Mouse (Mus musculus) MEL (cell line): ENCODE results near the gene Arfip1. TPM values are rescaled to one million over a fixed set of nuclear protein-coding genes. Genes with fewer than 3 reads are reported as not detected.

Experiments used
- DNase-seq: peaks from one replicate; pipeline ENCODE4 v3.0.0; 2011; ENCODE audit warnings: low read depth, low spot score
- H3K27ac ChIP-seq: 2 replicates; pipeline ENCODE4 v1.5.1; 2012; ENCODE audit warnings: low read depth, mild to moderate bottlenecking, control low read depth, low read length, moderate library complexity; ENCODE audit not compliant: control insufficient read depth
- H3K27me3 ChIP-seq, 2 experiments: fragments of 150-350 bp in 1 of 2; sonication (generic) in 1 of 2; 2 replicates each; pipeline ENCODE4 v1.6.1; 2012; ENCODE audit warnings: low read length in 2 of 2, mild to moderate bottlenecking in 2 of 2, improper control_type of control experiment in 1 of 2, moderate library complexity in 1 of 2; ENCODE audit not compliant: insufficient read depth in 2 of 2, control insufficient read depth in 1 of 2
- H3K36me3 ChIP-seq, 2 experiments: 2 replicates each; pipeline ENCODE4 v1.6.1; 2012 to 2014; ENCODE audit warnings: low read length in 2 of 2, improper control_type of control experiment in 1 of 2, inconsistent platforms in 1 of 2, mild to moderate bottlenecking in 1 of 2; ENCODE audit not compliant: insufficient read depth in 2 of 2, control insufficient read depth in 1 of 2
- H3K4me1 ChIP-seq, 2 experiments: fragments of 150-350 bp in 1 of 2; sonication (generic) in 1 of 2; 2 replicates each; pipeline ENCODE4 v1.6.1; 2012; ENCODE audit warnings: low read length in 2 of 2, improper control_type of control experiment in 1 of 2, mild to moderate bottlenecking in 1 of 2; ENCODE audit not compliant: insufficient read depth in 2 of 2, control insufficient read depth in 1 of 2
- H3K4me3 ChIP-seq, 2 experiments: fragments of 150-350 bp in 1 of 2; sonication (generic) in 1 of 2; 2 replicates each; pipeline ENCODE4 v1.5.1; 2012; ENCODE audit warnings: low read depth in 2 of 2, low read length in 2 of 2, mild to moderate bottlenecking in 2 of 2, moderate library complexity in 2 of 2, control low read depth in 1 of 2, improper control_type of control experiment in 1 of 2; ENCODE audit not compliant: control insufficient read depth in 1 of 2, insufficient read depth in 1 of 2
- H3K79me2 ChIP-seq: 2 replicates; pipeline ENCODE4 v1.6.1; 2012; ENCODE audit warnings: mild to moderate bottlenecking, low read length, moderate library complexity; ENCODE audit not compliant: control insufficient read depth, poor library complexity, insufficient read depth
- H3K9ac ChIP-seq: 2 replicates; pipeline ENCODE4 v1.6.1; 2012; ENCODE audit warnings: low read depth, mild to moderate bottlenecking, control low read depth, low read length, moderate library complexity; ENCODE audit not compliant: control insufficient read depth, poor library complexity, severe bottlenecking
- H3K9me3 ChIP-seq: fragments of 150-350 bp; sonication (generic); replicated peaks from 2 replicates; pipeline ENCODE4 v1.6.1; 2012; ENCODE audit warnings: mild to moderate bottlenecking, low read length, improper control_type of control experiment, moderate library complexity; ENCODE audit not compliant: insufficient read depth
- BHLHE40 ChIP-seq: IDR thresholded peaks from 2 replicates; pipeline ENCODE4 v1.6.1; 2012; ENCODE audit warnings: low read depth, mild to moderate bottlenecking, inconsistent platforms, low read length, improper control_type of control experiment, borderline replicate concordance
- CHD1 ChIP-seq: IDR thresholded peaks from 2 replicates; pipeline ENCODE4 v1.6.1; 2012; ENCODE audit warnings: low read depth, mild to moderate bottlenecking, inconsistent platforms, low read length, improper control_type of control experiment
- CHD2 ChIP-seq: IDR thresholded peaks from 2 replicates; pipeline ENCODE4 v1.6.1; 2011; ENCODE audit warnings: low read length, improper control_type of control experiment
- CTCF ChIP-seq, 3 experiments: IDR thresholded peaks in 2 of 3; conservative IDR thresholded peaks in 1 of 3; 2 replicates each; pipeline ENCODE4 v1.5.1; 2011 to 2012; ENCODE audit warnings: low read length in 3 of 3, low read depth in 2 of 3, mild to moderate bottlenecking in 2 of 3, improper control_type of control experiment in 1 of 3, inconsistent platforms in 1 of 3, mixed read lengths in 1 of 3, moderate library complexity in 1 of 3; ENCODE audit not compliant: control insufficient read depth in 1 of 3, insufficient read depth in 1 of 3, poor library complexity in 1 of 3, severe bottlenecking in 1 of 3
- E2F4 ChIP-seq: IDR thresholded peaks from 2 replicates; pipeline ENCODE4 v1.6.1; 2011; ENCODE audit warnings: low read depth, low read length, improper control_type of control experiment, borderline replicate concordance
- ELF1 ChIP-seq: IDR thresholded peaks from 2 replicates; pipeline ENCODE4 v1.6.1; 2014; ENCODE audit warnings: low read depth, mild to moderate bottlenecking, inconsistent platforms, low read length, improper control_type of control experiment, moderate library complexity
- EP300 ChIP-seq, 2 experiments: IDR thresholded peaks; 2 replicates each; pipeline ENCODE4 v1.6.1; 2011; ENCODE audit warnings: improper control_type of control experiment in 2 of 2, low read length in 2 of 2, low read depth in 1 of 2, mild to moderate bottlenecking in 1 of 2
- ETS1 ChIP-seq: IDR thresholded peaks from 2 replicates; pipeline ENCODE4 v1.6.1; 2012; ENCODE audit warnings: low read depth, mild to moderate bottlenecking, inconsistent platforms, low read length, improper control_type of control experiment, moderate library complexity
- GABPA ChIP-seq: IDR thresholded peaks from 2 replicates; pipeline ENCODE4 v1.6.1; 2012; ENCODE audit warnings: low read depth, mild to moderate bottlenecking, inconsistent platforms, low read length, improper control_type of control experiment, moderate library complexity
- GATA1 ChIP-seq: IDR thresholded peaks from 2 replicates; pipeline ENCODE4 v1.6.1; 2011; ENCODE audit warnings: low read depth, low read length, improper control_type of control experiment
- HCFC1 ChIP-seq: IDR thresholded peaks from 2 replicates; pipeline ENCODE4 v1.6.1; 2012; ENCODE audit warnings: low read depth, mild to moderate bottlenecking, inconsistent platforms, low read length, improper control_type of control experiment, moderate library complexity
- JUND ChIP-seq: IDR thresholded peaks from 2 replicates; pipeline ENCODE4 v1.6.1; 2011; ENCODE audit warnings: low read depth, mild to moderate bottlenecking, improper control_type of control experiment, low read length
- KAT2A ChIP-seq: conservative IDR thresholded peaks from 2 replicates; pipeline ENCODE4 v1.6.1; 2012; ENCODE audit warnings: low read depth, low read length, improper control_type of control experiment, inconsistent platforms
- MAFK ChIP-seq: IDR thresholded peaks from 2 replicates; pipeline ENCODE4 v1.6.1; 2011; ENCODE audit warnings: low read depth, mild to moderate bottlenecking, low read length, improper control_type of control experiment, borderline replicate concordance
- MAZ ChIP-seq: IDR thresholded peaks from 2 replicates; pipeline ENCODE4 v1.6.1; 2012; ENCODE audit warnings: low read depth, mild to moderate bottlenecking, inconsistent platforms, low read length, improper control_type of control experiment
- MEF2A ChIP-seq: IDR thresholded peaks from 2 replicates; pipeline ENCODE4 v1.6.1; 2014; ENCODE audit warnings: low read depth, mild to moderate bottlenecking, inconsistent platforms, low read length, improper control_type of control experiment; ENCODE audit not compliant: poor library complexity, insufficient replicate concordance, severe bottlenecking; ENCODE audit errors: extremely low read depth
- MYB ChIP-seq: IDR thresholded peaks from 2 replicates; pipeline ENCODE4 v1.6.1; 2011; ENCODE audit warnings: mild to moderate bottlenecking, low read depth, low read length, improper control_type of control experiment
- MYC ChIP-seq: IDR thresholded peaks from 2 replicates; pipeline ENCODE4 v1.6.1; 2011; ENCODE audit warnings: low read depth, mild to moderate bottlenecking, low read length, improper control_type of control experiment, moderate library complexity
- NELFE ChIP-seq: IDR thresholded peaks from 2 replicates; pipeline ENCODE4 v1.6.1; 2011; ENCODE audit warnings: low read depth, low read length, improper control_type of control experiment
- POLR2A ChIP-seq, 2 experiments: IDR thresholded peaks; 2 replicates each; pipeline ENCODE4 v1.6.1; 2011 to 2012; ENCODE audit warnings: low read length in 2 of 2, mild to moderate bottlenecking in 2 of 2, control low read depth in 1 of 2, improper control_type of control experiment in 1 of 2, low read depth in 1 of 2, moderate library complexity in 1 of 2; ENCODE audit not compliant: control insufficient read depth in 1 of 2, insufficient read depth in 1 of 2, poor library complexity in 1 of 2
- POLR2AphosphoS2 ChIP-seq: IDR thresholded peaks from 2 replicates; pipeline ENCODE4 v1.6.1; 2011; ENCODE audit warnings: low read length, improper control_type of control experiment
- RAD21 ChIP-seq: IDR thresholded peaks from 2 replicates; pipeline ENCODE4 v1.6.1; 2011; ENCODE audit warnings: mild to moderate bottlenecking, low read depth, low read length, improper control_type of control experiment
- RCOR1 ChIP-seq: IDR thresholded peaks from 2 replicates; pipeline ENCODE4 v1.6.1; 2012; ENCODE audit warnings: low read depth, mild to moderate bottlenecking, inconsistent platforms, low read length, improper control_type of control experiment
- SIN3A ChIP-seq: IDR thresholded peaks from 2 replicates; pipeline ENCODE4 v1.6.1; 2012; ENCODE audit warnings: low read length, improper control_type of control experiment, inconsistent platforms
- SMC3 ChIP-seq: IDR thresholded peaks from 2 replicates; pipeline ENCODE4 v1.6.1; 2011; ENCODE audit warnings: low read depth, low read length, improper control_type of control experiment
- TAL1 ChIP-seq: IDR thresholded peaks from 2 replicates; pipeline ENCODE4 v1.6.1; 2012; ENCODE audit warnings: mild to moderate bottlenecking, inconsistent platforms, low read length, moderate library complexity, mixed read lengths
- TBP ChIP-seq: IDR thresholded peaks from 2 replicates; pipeline ENCODE4 v1.8.0; 2011; ENCODE audit warnings: low read depth, low read length, improper control_type of control experiment
- TCF12 ChIP-seq: IDR thresholded peaks from 2 replicates; pipeline ENCODE4 v1.6.1; 2014; ENCODE audit warnings: low read depth, mild to moderate bottlenecking, inconsistent platforms, low read length, improper control_type of control experiment, moderate library complexity
- UBTF ChIP-seq: IDR thresholded peaks from 2 replicates; pipeline ENCODE4 v1.6.1; 2012; ENCODE audit warnings: low read depth, mild to moderate bottlenecking, inconsistent platforms, low read length, improper control_type of control experiment, moderate library complexity, borderline replicate concordance; ENCODE audit not compliant: insufficient read depth
- USF1 ChIP-seq: IDR thresholded peaks from 2 replicates; pipeline ENCODE4 v1.6.1; 2014; ENCODE audit warnings: low read depth, mild to moderate bottlenecking, inconsistent platforms, low read length, improper control_type of control experiment, moderate library complexity
- USF2 ChIP-seq, 2 experiments: IDR thresholded peaks; 2 replicates each; pipeline ENCODE4 v1.6.1; 2011 to 2012; ENCODE audit warnings: improper control_type of control experiment in 2 of 2, low read length in 2 of 2, borderline replicate concordance in 1 of 2, inconsistent platforms in 1 of 2, low read depth in 1 of 2, mild to moderate bottlenecking in 1 of 2; ENCODE audit not compliant: insufficient read depth in 1 of 2
- ZC3H11A ChIP-seq: IDR thresholded peaks from 2 replicates; pipeline ENCODE4 v1.6.1; 2012; ENCODE audit warnings: low read depth, mild to moderate bottlenecking, inconsistent platforms, low read length, improper control_type of control experiment
- ZKSCAN1 ChIP-seq: IDR thresholded peaks from 2 replicates; pipeline ENCODE4 v1.6.1; 2012; ENCODE audit warnings: low read depth, mild to moderate bottlenecking, inconsistent platforms, low read length, improper control_type of control experiment, moderate library complexity
- ZMIZ1 ChIP-seq: IDR thresholded peaks from 2 replicates; pipeline ENCODE4 v1.6.1; 2012; ENCODE audit warnings: low read depth, mild to moderate bottlenecking, inconsistent platforms, low read length, improper control_type of control experiment, moderate library complexity
- ZNF384 ChIP-seq: IDR thresholded peaks from 2 replicates; pipeline ENCODE4 v1.6.1; 2012; ENCODE audit warnings: low read depth, mild to moderate bottlenecking, inconsistent platforms, low read length, improper control_type of control experiment
- polyA plus RNA-seq, 2 experiments: library from polyadenylated mRNA; stranded (reverse) in 1 of 2; unstranded in 1 of 2; fragments of >175 nt in 1 of 2; fragments of >200 nt in 1 of 2; gene quantifications; 2 replicates each; pipeline versions ENCODE4 v1.2.1 to v1.2.4; 2012; ENCODE audit warnings: low replicate concordance in 2 of 2, low read depth in 1 of 2; ENCODE audit not compliant: insufficient read length in 2 of 2, insufficient read depth in 1 of 2, missing spikeins in 1 of 2
- total RNA-seq: library from RNA; depleted of rRNA; stranded (reverse); fragments of 300-350 nt; gene quantifications from 2 replicates; pipeline ENCODE4 v1.2.3, GENCODE M21; 2012

The Arfip1 gene
- total and polyA plus RNA-seq, 3 experiments, result 12.5 to 15.4 TPM; not detected in 1

DNA sequence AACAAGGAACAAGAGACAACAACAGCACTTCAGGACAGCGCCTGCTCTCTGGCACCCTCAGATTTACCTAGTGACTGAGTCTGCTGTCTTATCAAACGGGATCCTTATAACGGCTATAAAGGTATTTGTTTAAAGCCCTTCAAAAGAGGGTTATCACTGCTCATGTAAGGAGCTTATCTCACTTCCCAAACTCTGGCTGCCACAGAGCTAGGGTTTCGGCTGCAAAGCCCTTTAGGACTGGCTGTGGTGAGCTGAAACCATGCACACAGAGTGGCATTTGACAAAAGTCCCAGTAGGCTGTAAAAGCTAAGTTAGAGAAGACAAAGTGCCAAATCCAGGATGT lies 114.3 kb downstream of the Arfip1 start (continued):
- no peak for TF ChIP-seq ZKSCAN1
- TF ChIP-seq, all 39 proteins: peak for 8

DNA sequence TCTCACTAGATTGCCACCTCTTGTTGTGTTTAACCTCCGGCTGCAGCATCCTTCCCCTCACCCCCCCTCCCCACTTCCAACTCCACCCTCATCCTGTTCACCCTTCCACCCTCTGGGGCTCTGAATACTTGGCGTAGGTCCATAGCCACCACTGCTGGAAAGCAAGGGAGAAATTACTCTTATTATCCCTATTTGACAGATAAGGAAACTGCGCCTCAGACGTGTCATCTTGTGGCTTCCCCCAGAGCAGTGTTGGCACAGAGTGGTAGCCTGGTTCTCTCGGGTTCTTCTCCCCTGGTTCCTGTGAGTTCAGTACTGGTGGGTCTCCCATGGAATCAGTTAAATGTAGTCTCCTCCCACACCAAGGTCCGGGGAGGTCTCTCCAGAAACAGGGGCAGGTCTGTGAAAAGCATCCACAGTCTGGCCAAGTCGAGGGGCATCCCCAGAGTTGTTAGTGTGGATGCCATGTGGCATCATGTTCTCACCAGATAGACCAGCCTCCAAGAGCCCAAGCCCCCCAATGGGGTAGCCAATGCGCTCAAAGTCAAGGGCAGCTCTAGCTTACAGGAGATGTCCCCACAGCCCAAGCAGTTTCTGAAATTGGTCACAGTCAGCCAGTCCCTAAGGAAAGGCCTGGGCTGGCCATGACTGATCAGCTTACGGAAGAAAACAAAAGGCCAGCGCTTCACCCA lies 114.9 kb downstream of the Arfip1 start:
- peak overlapping the region; percentile 17; the same call in 1 of the 2 replicates for H3K9ac ChIP-seq
- H3K4me3 ChIP-seq, result peak overlapping the region; percentile 8 to 16
- H3K27ac ChIP-seq, result peak overlapping the region; percentile 67
- H3K27me3 ChIP-seq, result no peaks in the 10 kb centered on the region
- H3K79me2 ChIP-seq, result no peaks in the 10 kb centered on the region
- peaks cover 0 to 47% of the 10 kb centered on the region in 2 experiments; a peak in 2 of 4 replicates for H3K36me3 ChIP-seq
- peaks cover 23 to 54% of the 10 kb centered on the region in 2 experiments for H3K4me1 ChIP-seq
- DNase-seq, result peak; percentile 79
- no peaks in the 10 kb centered on the region for H3K9me3 ChIP-seq
- TF ChIP-seq TBP, result no peak
- TF ChIP-seq USF2 (IDR thresholded peaks at IDR 0.05; ENCODE audit: borderline replicate concordance in 1 of 2, insufficient read depth in 1 of 2, low read depth in 1 of 2, low read length in 2 of 2), result no peak
- peak; percentile 47; the same call in 1 of the 2 replicates for TF ChIP-seq MAZ
- TF ChIP-seq CHD2, result no peak
- no peak for TF ChIP-seq CHD1
- TF ChIP-seq USF1, result no peak
- no peak for TF ChIP-seq HCFC1
- peak; percentile 51 for TF ChIP-seq GATA1
- no peak for TF ChIP-seq E2F4
- peak; percentile 89 for TF ChIP-seq ETS1
- no peak for TF ChIP-seq MYB
- no peak for TF ChIP-seq ZNF384
- no peak for TF ChIP-seq POLR2AphosphoS2
- TF ChIP-seq NELFE, result 0 out of 2 replicates have a peak, but pooled peaks have one; percentile 25
- peak; percentile 50 to 65; a peak in 2 of 4 replicates for TF ChIP-seq EP300 (IDR thresholded peaks at IDR 0.05; ENCODE audit: low read depth in 1 of 2, low read length in 2 of 2)
- no peak for TF ChIP-seq CTCF (IDR thresholded peaks at IDR 0.05 in 2 of 3, conservative IDR thresholded peaks at IDR 0.05 in 1 of 3; ENCODE audit: control insufficient read depth in 1 of 3, insufficient read depth in 1 of 3, low read depth in 2 of 3, low read length in 3 of 3, poor library complexity in 1 of 3, severe bottlenecking in 1 of 3)
- no peak for TF ChIP-seq UBTF
- TF ChIP-seq POLR2A (IDR thresholded peaks at IDR 0.05; ENCODE audit: control insufficient read depth in 1 of 2, insufficient read depth in 1 of 2, low read depth in 1 of 2, low read length in 2 of 2, poor library complexity in 1 of 2), result no peak
- no peak for TF ChIP-seq MAFK
- TF ChIP-seq JUND, result no peak
- peak; percentile 73 for TF ChIP-seq RCOR1
- TF ChIP-seq ZMIZ1, result no peak
- TF ChIP-seq TAL1, result no peak
- no peak for TF ChIP-seq KAT2A
- TF ChIP-seq TCF12, result peak; percentile 59
- no peak for TF ChIP-seq RAD21
- no peak for TF ChIP-seq SMC3
- no peak for TF ChIP-seq MEF2A
- no peak for TF ChIP-seq ZKSCAN1
- TF ChIP-seq BHLHE40, result 0 out of 2 replicates have a peak, but pooled peaks have one; percentile 18
- no peak for TF ChIP-seq MYC
- no peak for TF ChIP-seq ELF1
- no peak for TF ChIP-seq ZC3H11A
- no peak for TF ChIP-seq SIN3A
- no peak for TF ChIP-seq GABPA
